ENCODE assay signal across 8 mouse cellular contexts in genomic region chr11:52361287-52361921, GRCm38 (mm10). TPM values are rescaled to one million over a fixed set of nuclear protein-coding genes. Genes with fewer than 3 reads are reported as not detected.
DNase-seq lines count a peak whose midpoint lies in the region; ATAC-seq lines count a peak whose summit lies in the region.

No protein-coding gene starts in this region.

- peak overlapping the region; percentile 97 for H3K9ac ChIP-seq in heart, embryonic 11.5 days (ENCODE audit: low read depth, low read length)
- H3K9ac ChIP-seq in kidney, embryonic 14.5 days (ENCODE audit: low read depth, low read length), result peak overlapping the region; percentile 98
- peak overlapping the region; percentile 97 for H3K9ac ChIP-seq in lung, embryonic 15.5 days

- peak overlapping the region; percentile 78 for H3K4me2 ChIP-seq in heart, embryonic 11.5 days
- H3K4me2 ChIP-seq in kidney, embryonic 14.5 days (replicated peaks; ENCODE audit: low read depth, low read length), result peak overlapping the region; percentile 58
- peak overlapping the region; percentile 78 for H3K4me2 ChIP-seq in lung, embryonic 15.5 days

- peak; percentile 47 for DNase-seq in spleen, adult 12 weeks (ENCODE audit: low spot score)
- DNase-seq in spleen, adult 18-20 months, result no peak
- peak; percentile 37 for DNase-seq in c-Kit-positive CD71-positive TER-119-positive erythroid progenitor cells, embryonic 14.5 days (ENCODE audit: low spot score)
- DNase-seq in ovary, postnatal 36 days (ENCODE audit: low spot score), result peak; percentile 66
- no peak for DNase-seq in thymus, postnatal 0 days (ENCODE audit: low spot score)

- H3K27me3 ChIP-seq in heart, embryonic 11.5 days (ENCODE audit: control insufficient read depth, insufficient read depth, low read length), result no peaks in the 10 kb centered on the region
- no peaks in the 10 kb centered on the region for H3K27me3 ChIP-seq in kidney, embryonic 14.5 days (ENCODE audit: control insufficient read depth, insufficient read depth, low read length)
- H3K27me3 ChIP-seq in lung, embryonic 15.5 days, result no peaks in the 10 kb centered on the region

- H3K4me1 ChIP-seq in heart, embryonic 11.5 days (ENCODE audit: control insufficient read depth, insufficient read depth, low read length), result peaks cover 50% of the 10 kb centered on the region
- peaks cover 35% of the 10 kb centered on the region for H3K4me1 ChIP-seq in kidney, embryonic 14.5 days (ENCODE audit: control insufficient read depth, insufficient read depth, low read length)
- H3K4me1 ChIP-seq in lung, embryonic 15.5 days, result peaks cover 62% of the 10 kb centered on the region

- peak overlapping the region; percentile 83 for H3K4me3 ChIP-seq in heart, embryonic 11.5 days (ENCODE audit: low read depth, low read length)
- peak overlapping the region; percentile 97 for H3K4me3 ChIP-seq in kidney, embryonic 14.5 days (ENCODE audit: low read length)
- H3K4me3 ChIP-seq in lung, embryonic 15.5 days, result peak overlapping the region; percentile 94

- H3K27ac ChIP-seq in heart, embryonic 11.5 days (ENCODE audit: low read depth, low read length), result peak overlapping the region; percentile 94
- H3K27ac ChIP-seq in kidney, embryonic 14.5 days (ENCODE audit: low read depth, low read length), result peak overlapping the region; percentile 97
- peak overlapping the region; percentile 97 for H3K27ac ChIP-seq in lung, embryonic 15.5 days

- no peaks in the 10 kb centered on the region for H3K9me3 ChIP-seq in heart, embryonic 11.5 days (replicated peaks; ENCODE audit: control insufficient read depth, low read length)
- H3K9me3 ChIP-seq in kidney, embryonic 14.5 days (ENCODE audit: control insufficient read depth, low read length), result no peaks in the 10 kb centered on the region
- no peaks in the 10 kb centered on the region for H3K9me3 ChIP-seq in lung, embryonic 15.5 days

- under 1% methylated on average over 47 of the region's 47 CpGs for WGBS in heart, embryonic 11.5 days (ENCODE audit: insufficient replicate concordance)
- WGBS in kidney, embryonic 14.5 days, result under 1% methylated on average over 47 of the region's 47 CpGs
- under 1% methylated on average over 47 of the region's 47 CpGs for WGBS in lung, embryonic 15.5 days

- H3K36me3 ChIP-seq in heart, embryonic 11.5 days (ENCODE audit: control insufficient read depth, insufficient read depth, low read length), result no peaks in the 10 kb centered on the region
- no peaks in the 10 kb centered on the region for H3K36me3 ChIP-seq in kidney, embryonic 14.5 days (ENCODE audit: control insufficient read depth, insufficient read depth, low read length)
- no peaks in the 10 kb centered on the region for H3K36me3 ChIP-seq in lung, embryonic 15.5 days

- ATAC-seq in heart, embryonic 11.5 days (replicated peaks; ENCODE audit: insufficient number of reproducible peaks, low FRiP score, low TSS enrichment), result peak; percentile 33; the same call in 1 of the 2 replicates
- peak; percentile 58 for ATAC-seq in kidney, embryonic 14.5 days (ENCODE audit: low FRiP score, low TSS enrichment)
- ATAC-seq in lung, embryonic 15.5 days (ENCODE audit: borderline replicate concordance, extremely low read depth, low FRiP score, low TSS enrichment), result peak; percentile 36; the same call in 1 of the 2 replicates

RNA-seq across cellular contexts. Expression of gene Vdac1, which starts 0.7 kb away (rescaled TPM):
- 346 and 407 TPM in 2 replicates for polyA plus RNA-seq in heart, embryonic 11.5 days (2014; fragmentation: Nextera tagmentation; extraction: Ambion mirVana)
- polyA plus RNA-seq in kidney, embryonic 14.5 days (2014; fragmentation: Nextera tagmentation; extraction: Ambion mirVana), result 265 and 284 TPM in 2 replicates
- polyA plus RNA-seq in lung, embryonic 15.5 days (2015; fragmentation: Nextera tagmentation; extraction: Ambion mirVana), result 256 and 265 TPM in 2 replicates
- polyA plus RNA-seq in thymus, postnatal 0 days (2015; fragmentation: Nextera tagmentation; extraction: Ambion mirVana), result 226 and 233 TPM in 2 replicates

RNA-seq across cellular contexts. Expression of gene 9530068E07Rik, which starts 34.8 kb away (rescaled TPM):
- 211 and 244 TPM in 2 replicates for polyA plus RNA-seq in heart, embryonic 11.5 days (2014; fragmentation: Nextera tagmentation; extraction: Ambion mirVana)
- polyA plus RNA-seq in kidney, embryonic 14.5 days (2014; fragmentation: Nextera tagmentation; extraction: Ambion mirVana), result 139 and 234 TPM in 2 replicates
- 221 and 224 TPM in 2 replicates for polyA plus RNA-seq in lung, embryonic 15.5 days (2015; fragmentation: Nextera tagmentation; extraction: Ambion mirVana)
- 85.6 and 89.6 TPM in 2 replicates for polyA plus RNA-seq in thymus, postnatal 0 days (2015; fragmentation: Nextera tagmentation; extraction: Ambion mirVana)

Comparison
In these comparisons a context has a peak if more than half of its experiments do, and no peak if none do; other contexts are left out.
1. DNase-seq: peak in spleen, adult 12 weeks (single experiment), c-Kit-positive CD71-positive TER-119-positive erythroid progenitor cells, embryonic 14.5 days (single experiment) and ovary, postnatal 36 days (single experiment); none in spleen, adult 18-20 months (0 of 2) and thymus, postnatal 0 days (single experiment).
2. Peak in every context shown above with its lines, with median percentiles within 50 percentile points of each other: ATAC-seq, H3K27ac ChIP-seq, H3K4me2 ChIP-seq, H3K4me3 ChIP-seq and H3K9ac ChIP-seq.